Mouse (Mus musculus) stomach, postnatal 0 days (tissue): ENCODE results near the gene Hnrnpll. TPM values are rescaled to one million over a fixed set of nuclear protein-coding genes. Genes with fewer than 3 reads are reported as not detected.
A peak's percentile ranks its signal among the peaks of the same experiment; 100 is the strongest.

Experiments used
- ATAC-seq: fragments of 200-750 bp; cut with Nextera tagmentation; 2 replicates; pipeline ENCODE4 v1.8.0; 2017; ENCODE audit not compliant: low FRiP score, low TSS enrichment
- DNase-seq: peaks from one replicate; pipeline ENCODE4 v3.0.0-alpha.2; 2016; ENCODE audit warnings: low spot score
- H3K27ac ChIP-seq: fragments of 300-500 bp; sonication (generic); replicated peaks from 2 replicates; pipeline ENCODE4 v1.5.1; 2014; ENCODE audit warnings: mild to moderate bottlenecking, control low read depth
- H3K27me3 ChIP-seq: fragments of 300-500 bp; sonication (generic); 2 replicates; pipeline ENCODE4 v1.6.1; 2014; ENCODE audit warnings: low read length; ENCODE audit not compliant: control insufficient read depth, insufficient read depth
- H3K36me3 ChIP-seq: fragments of 300-500 bp; sonication (generic); 2 replicates; pipeline ENCODE4 v1.6.1; 2014; ENCODE audit warnings: low read length, mixed read lengths; ENCODE audit not compliant: control insufficient read depth, insufficient read depth
- H3K4me1 ChIP-seq: fragments of 300-500 bp; sonication (generic); replicated peaks from 2 replicates; pipeline ENCODE4 v1.6.1; 2014; ENCODE audit warnings: antibody characterized with exemption; ENCODE audit not compliant: control insufficient read depth, insufficient read depth
- H3K4me2 ChIP-seq: fragments of 300-500 bp; sonication (generic); replicated peaks from 2 replicates; pipeline ENCODE4 v1.6.1; 2014; ENCODE audit warnings: low read depth, mild to moderate bottlenecking, control low read depth, moderate library complexity
- H3K4me3 ChIP-seq: fragments of 300-500 bp; sonication (generic); 2 replicates; pipeline ENCODE4 v1.5.1; 2014; ENCODE audit warnings: low read depth, low read length, control low read depth
- H3K9ac ChIP-seq: fragments of 300-500 bp; sonication (generic); 2 replicates; pipeline ENCODE4 v1.6.1; 2014; ENCODE audit warnings: mild to moderate bottlenecking, low read length, control low read depth, mixed read lengths
- H3K9me3 ChIP-seq: fragments of 300-500 bp; sonication (generic); 2 replicates; pipeline ENCODE4 v1.6.1; 2016; ENCODE audit warnings: low read length; ENCODE audit not compliant: control insufficient read depth
- CTCF ChIP-seq: IDR thresholded peaks from 2 replicates; pipeline ENCODE4 v1.5.1; 2016; ENCODE audit warnings: antibody characterized with exemption, low read depth, mild to moderate bottlenecking, moderate library complexity
- EP300 ChIP-seq: optimal IDR thresholded peaks from 2 replicates; pipeline ENCODE3; 2016; ENCODE audit warnings: antibody characterized with exemption
- WGBS: fragments of 180-500 bp; shearing (Covaris S2); extraction: QIAGEN DNeasy Blood & Tissue Kit; methylation state at CpG from one replicate; pipeline ENCODE4 v1.1.7; 2014; 5-methylcytosine and 5-hydroxymethylcytosine counted together
- polyA plus RNA-seq: library from polyadenylated mRNA; unstranded; fragments of >200 nt; fragmentation: Nextera tagmentation; extraction: Ambion mirVana; gene quantifications from 2 replicates; pipeline ENCODE4 v1.2.1, GENCODE M21; 2015

Gene Hnrnpll
- 18.3 and 20.9 TPM in 2 replicates for polyA plus RNA-seq

GRCm38 (mm10) chr17:80061783-80062619, at the start of gene Hnrnpll:
TSS of gene Hnrnpll (minus strand) at chr17:80062334.
- DNase-seq (peak; percentile 98), ATAC-seq (peak; percentile 99)
- H3K9ac ChIP-seq = peak within 1 kb of the TSS; percentile 91
- no peaks in the 10 kb centered on the region for H3K27me3 ChIP-seq
- H3K4me1 ChIP-seq = no peaks in the 10 kb centered on the region
- no peaks in the 10 kb centered on the region for H3K9me3 ChIP-seq
- peak within 1 kb of the TSS; percentile 99 for H3K27ac ChIP-seq
- H3K4me3 ChIP-seq = peak within 1 kb of the TSS; percentile 94
- H3K36me3 ChIP-seq = no peaks in the 10 kb centered on the region
- TF ChIP-seq EP300 = peak; percentile 91
- TF ChIP-seq CTCF = no peak; the same call in 1 of the 2 replicates
- under 1% methylated on average over 84 of the region's 97 CpGs for WGBS
- peak within 1 kb of the TSS; percentile 69 for H3K4me2 ChIP-seq

DNA sequence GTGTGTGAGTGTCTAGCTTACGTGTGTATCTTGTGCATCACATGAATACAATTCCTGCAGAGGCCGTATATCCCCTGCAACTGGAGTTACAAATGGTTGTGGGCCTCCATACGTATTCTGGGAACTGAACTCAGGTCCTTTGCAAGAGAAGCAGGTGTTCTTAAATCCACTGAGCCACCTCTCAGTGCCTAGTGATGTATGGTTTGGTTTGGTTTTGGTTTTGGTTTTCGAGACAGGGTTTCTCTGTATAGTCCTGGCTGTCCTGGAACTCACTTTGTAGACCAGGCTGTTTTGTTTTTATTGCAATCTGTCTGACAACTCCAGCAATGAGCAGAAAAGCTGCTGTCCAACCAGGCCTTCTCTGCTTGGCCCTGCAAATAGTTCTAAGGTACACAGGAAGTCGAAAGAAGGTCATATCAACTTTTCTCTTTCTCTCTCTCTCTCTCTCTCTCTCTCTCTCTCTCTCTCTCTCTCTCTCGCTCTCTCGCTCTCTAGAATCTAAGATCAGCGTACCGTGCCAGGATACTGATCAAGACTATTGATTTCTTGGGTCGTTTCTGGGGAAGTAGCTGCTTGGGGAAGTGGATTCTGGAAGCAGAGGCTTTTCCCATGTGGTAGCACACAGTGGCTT, 43.3 kb upstream of the Hnrnpll start:
- no peaks in the 10 kb centered on the region for H3K36me3 ChIP-seq
- 76% methylated on average over 10 of the region's 10 CpGs for WGBS
- no peaks in the 10 kb centered on the region for H3K9me3 ChIP-seq
- no peak overlapping the region for H3K4me2 ChIP-seq
- H3K27me3 ChIP-seq = no peaks in the 10 kb centered on the region
- H3K9ac ChIP-seq = no peak overlapping the region
- TF ChIP-seq EP300 (no peak), CTCF (no peak)
- H3K4me3 ChIP-seq = no peak overlapping the region
- DNase-seq (no peak), ATAC-seq (no peak)
- no peaks in the 10 kb centered on the region for H3K4me1 ChIP-seq
- H3K27ac ChIP-seq = no peak overlapping the region

DNA sequence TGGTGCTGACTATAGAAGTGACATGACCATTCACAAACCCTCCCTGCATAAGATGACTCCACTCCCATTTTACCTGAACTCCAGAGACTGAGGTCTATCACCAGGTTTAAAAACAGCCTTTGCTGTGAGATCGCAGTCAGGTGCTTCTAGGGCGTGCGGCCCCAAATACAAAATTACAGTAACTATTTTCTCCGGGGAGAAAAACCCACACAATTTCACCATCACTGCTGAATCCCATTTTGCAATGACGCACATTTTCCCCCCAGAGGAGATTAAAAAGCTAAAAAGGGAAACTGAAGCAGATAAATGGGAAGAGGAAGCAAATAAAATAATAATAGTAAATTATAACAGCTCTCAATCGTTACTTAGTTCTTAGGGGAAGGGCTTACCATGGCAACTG, 37.7 kb upstream of the Hnrnpll start:
- DNase-seq (no peak), ATAC-seq (no peak)
- Histone ChIP-seq H3K27ac (no peak overlapping the region), H3K9me3 (no peaks in the 10 kb centered on the region), H3K27me3 (no peaks in the 10 kb centered on the region), H3K4me1 (no peaks in the 10 kb centered on the region; the same call in 1 of the 2 replicates), H3K36me3 (no peaks in the 10 kb centered on the region), H3K9ac (no peak overlapping the region), H3K4me2 (no peak overlapping the region), H3K4me3 (no peak overlapping the region)
- no peak for TF ChIP-seq EP300
- no peak for TF ChIP-seq CTCF
- 74% methylated on average over 6 of the region's 6 CpGs for WGBS

DNA sequence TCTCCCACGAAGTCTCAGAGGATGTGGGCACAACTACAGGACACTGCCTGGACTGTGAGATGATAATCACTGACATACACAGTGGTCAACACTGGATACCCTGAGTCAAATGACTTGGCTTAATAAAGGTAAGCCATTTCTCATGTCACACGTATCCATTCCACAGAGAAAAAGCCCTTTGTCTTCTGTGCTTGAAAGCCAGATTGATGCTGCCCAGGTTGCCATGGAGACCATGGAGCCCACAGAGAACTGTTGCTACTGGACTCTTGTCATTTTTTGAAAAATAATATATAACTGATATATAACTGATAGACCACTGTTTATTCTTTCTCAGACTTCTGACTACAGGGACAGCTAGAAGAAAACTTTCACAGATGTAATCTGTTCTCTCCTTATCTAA, 35.1 kb upstream of the Hnrnpll start:
- 40% methylated on average over 2 of the region's 2 CpGs for WGBS
- H3K9ac ChIP-seq = no peak overlapping the region
- no peak for TF ChIP-seq CTCF
- no peak for TF ChIP-seq EP300
- H3K4me2 ChIP-seq = no peak overlapping the region
- no peak overlapping the region for H3K27ac ChIP-seq
- ATAC-seq (no peak), DNase-seq (no peak)
- H3K27me3 ChIP-seq = no peaks in the 10 kb centered on the region
- no peaks in the 10 kb centered on the region for H3K36me3 ChIP-seq
- no peak overlapping the region for H3K4me3 ChIP-seq
- H3K4me1 ChIP-seq = no peaks in the 10 kb centered on the region; the same call in 1 of the 2 replicates
- no peaks in the 10 kb centered on the region for H3K9me3 ChIP-seq

- ATAC-seq (no peak), DNase-seq (no peak)
- H3K4me1 ChIP-seq = no peaks in the 10 kb centered on the region; the same call in 1 of the 2 replicates
- no peak overlapping the region for H3K4me2 ChIP-seq
- TF ChIP-seq CTCF = no peak
- TF ChIP-seq EP300 = no peak
- no peak overlapping the region for H3K4me3 ChIP-seq
- H3K9ac ChIP-seq = no peak overlapping the region
- no peaks in the 10 kb centered on the region for H3K27me3 ChIP-seq
- WGBS = 72% methylated on average over 8 of the region's 8 CpGs
- H3K9me3 ChIP-seq = no peaks in the 10 kb centered on the region
- no peaks in the 10 kb centered on the region for H3K36me3 ChIP-seq
- H3K27ac ChIP-seq = no peak overlapping the region
These were observed 34.6 kb upstream of the Hnrnpll start for GRCm38 (mm10) chr17:80096720-80097114.
